Mouse (Mus musculus) intestine, postnatal 0 days (tissue): ENCODE measurements at regions not wholly inside any gene's neighbourhood (a gene's known extent, or its start where the extent isn't known, plus 50 kb on each side); places are given as distances from the start of the nearest gene placed in this dataset.

Experiments
- ATAC-seq: fragments of 200-750 bp; cut with Nextera tagmentation; 2 replicates; pipeline ENCODE4 v1.8.0; 2017; ENCODE audit warnings: mild to moderate bottlenecking, moderate TSS enrichment, moderate library complexity
- H3K27ac ChIP-seq: fragments of 300-500 bp; sonication (generic); 2 replicates; pipeline ENCODE4 v1.5.1; 2014; ENCODE audit warnings: mild to moderate bottlenecking, low read depth, low read length, moderate library complexity
- H3K27me3 ChIP-seq: fragments of 300-500 bp; sonication (generic); replicated peaks from 2 replicates; pipeline ENCODE4 v1.6.1; 2014; ENCODE audit warnings: low read length, mixed read lengths; ENCODE audit not compliant: control insufficient read depth, insufficient read depth
- H3K36me3 ChIP-seq: fragments of 300-500 bp; sonication (generic); 2 replicates; pipeline ENCODE4 v1.6.1; 2014; ENCODE audit warnings: mild to moderate bottlenecking, moderate library complexity; ENCODE audit not compliant: control insufficient read depth, insufficient read depth
- H3K4me1 ChIP-seq: fragments of 300-500 bp; sonication (generic); replicated peaks from 2 replicates; pipeline ENCODE4 v1.6.1; 2014; ENCODE audit warnings: antibody characterized with exemption, low read length, mixed read lengths; ENCODE audit not compliant: control insufficient read depth, insufficient read depth
- H3K4me2 ChIP-seq: fragments of 300-500 bp; sonication (generic); replicated peaks from 2 replicates; pipeline ENCODE4 v1.6.1; 2014; ENCODE audit warnings: low read depth, mild to moderate bottlenecking, moderate library complexity
- H3K4me3 ChIP-seq: fragments of 300-500 bp; sonication (generic); 2 replicates; pipeline ENCODE4 v1.5.1; 2014; ENCODE audit warnings: low read depth, low read length
- H3K9ac ChIP-seq: fragments of 300-500 bp; sonication (generic); 2 replicates; pipeline ENCODE4 v1.6.1; 2014; ENCODE audit warnings: mild to moderate bottlenecking, low read depth, low read length
- H3K9me3 ChIP-seq: fragments of 300-500 bp; sonication (generic); 2 replicates; pipeline ENCODE4 v1.6.1; 2016; ENCODE audit warnings: mixed run types; ENCODE audit not compliant: control insufficient read depth
- CTCF ChIP-seq: sonication (generic); IDR thresholded peaks from 2 replicates; pipeline ENCODE4 v1.5.1; 2016; ENCODE audit warnings: low read depth, mild to moderate bottlenecking, control low read depth, antibody characterized with exemption, moderate library complexity
- WGBS: fragments of 180-500 bp; shearing (Covaris S2); extraction: QIAGEN DNeasy Blood & Tissue Kit; methylation state at CpG from one replicate; pipeline ENCODE4 v1.1.7; 2014; 5-methylcytosine and 5-hydroxymethylcytosine counted together

DNA sequence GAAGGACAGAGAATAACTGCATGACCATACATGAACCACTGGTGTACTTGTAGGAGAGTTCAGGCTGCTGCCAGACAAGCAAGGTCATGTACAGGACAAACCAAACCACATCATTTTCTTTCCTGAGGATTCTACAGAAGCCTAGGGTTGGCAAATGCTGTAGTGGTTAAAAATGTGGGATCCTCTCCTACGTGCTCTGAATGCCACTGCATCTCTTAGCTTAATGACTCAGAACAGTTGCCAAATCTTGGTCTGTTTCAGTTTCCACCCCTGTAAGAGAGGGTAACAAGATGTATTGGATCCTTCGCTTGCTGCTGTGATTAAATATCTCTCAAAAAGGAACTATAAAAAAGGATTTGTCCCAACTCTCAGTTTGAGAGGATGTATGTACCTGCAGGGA lies 938.1 kb downstream of the 4930444P10Rik start:
- no peak overlapping the region for H3K4me2 ChIP-seq
- H3K27me3 ChIP-seq = no peaks in the 10 kb centered on the region
- no peaks in the 10 kb centered on the region for H3K36me3 ChIP-seq
- H3K27ac ChIP-seq = no peak overlapping the region
- H3K9ac ChIP-seq = no peak overlapping the region
- 82% methylated on average over 2 of the region's 2 CpGs for WGBS
- H3K4me3 ChIP-seq = no peak overlapping the region
- no peak for ATAC-seq
- H3K4me1 ChIP-seq = no peaks in the 10 kb centered on the region
- no peaks in the 10 kb centered on the region for H3K9me3 ChIP-seq
- no peak for TF ChIP-seq CTCF

GRCm38 (mm10) chr1:15153952-15154351 lies 939.2 kb downstream of the 4930444P10Rik start:
- Histone ChIP-seq H3K4me1 (no peaks in the 10 kb centered on the region), H3K4me3 (no peak overlapping the region), H3K27ac (no peak overlapping the region), H3K9ac (no peak overlapping the region), H3K9me3 (no peaks in the 10 kb centered on the region), H3K4me2 (no peak overlapping the region), H3K27me3 (no peaks in the 10 kb centered on the region), H3K36me3 (no peaks in the 10 kb centered on the region)
- TF ChIP-seq CTCF = no peak
- WGBS = 95% methylated on average over 2 of the region's 2 CpGs
- ATAC-seq = no peak

DNA sequence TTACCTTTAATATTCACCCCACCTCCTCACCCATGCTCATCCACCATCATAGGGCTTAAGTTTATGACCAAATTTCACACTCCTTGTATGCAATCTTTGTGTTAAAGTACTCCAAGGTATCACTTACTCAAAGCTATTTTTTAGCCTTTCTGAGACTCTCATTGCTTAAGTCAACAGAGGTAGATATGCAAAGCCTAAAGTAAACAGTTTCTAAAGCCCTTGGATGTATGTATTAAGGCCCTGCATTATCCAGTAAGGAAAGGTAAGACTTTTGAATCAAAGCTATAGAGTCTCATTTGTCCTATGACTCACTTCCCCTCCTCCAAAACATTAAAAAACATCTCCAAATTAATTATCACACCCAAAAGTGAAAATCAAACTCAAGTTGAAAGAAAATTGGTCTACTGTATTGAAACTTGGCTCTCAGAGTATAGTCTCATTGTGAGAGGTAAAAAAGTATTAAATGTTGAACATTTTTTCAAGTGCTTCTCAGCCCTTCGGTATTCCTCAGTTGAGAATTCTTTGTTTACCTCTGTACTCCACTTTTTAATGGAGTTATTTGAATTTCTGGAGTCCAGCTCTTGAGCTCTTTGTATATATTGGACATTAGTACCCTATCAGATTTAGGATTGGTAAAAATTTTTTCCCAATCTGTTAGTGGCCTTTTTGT lies 949.1 kb downstream of the 4930444P10Rik start:
- Histone ChIP-seq H3K4me2 (no peak overlapping the region), H3K9me3 (no peaks in the 10 kb centered on the region), H3K27ac (no peak overlapping the region), H3K9ac (no peak overlapping the region), H3K4me1 (no peaks in the 10 kb centered on the region), H3K36me3 (no peaks in the 10 kb centered on the region), H3K27me3 (no peaks in the 10 kb centered on the region), H3K4me3 (no peak overlapping the region)
- ATAC-seq = no peak
- no peak for TF ChIP-seq CTCF
- 57% methylated on average over 1 of the region's 1 CpGs for WGBS

GRCm38 (mm10) chr1:15118462-15118861 lies 974.7 kb downstream of the 4930444P10Rik start:
- no peak for ATAC-seq

GRCm38 (mm10) chr1:15111420-15111819 lies 981.7 kb downstream of the 4930444P10Rik start:
- H3K36me3 ChIP-seq = no peaks in the 10 kb centered on the region
- TF ChIP-seq CTCF = peak; percentile 20; the same call in 1 of the 2 replicates
- 80% methylated on average over 2 of the region's 2 CpGs for WGBS
- no peak overlapping the region for H3K27ac ChIP-seq
- no peaks in the 10 kb centered on the region for H3K27me3 ChIP-seq
- no peaks in the 10 kb centered on the region for H3K9me3 ChIP-seq
- ATAC-seq = no peak
- H3K4me2 ChIP-seq = no peak overlapping the region
- no peaks in the 10 kb centered on the region for H3K4me1 ChIP-seq
- H3K4me3 ChIP-seq = no peak overlapping the region
- H3K9ac ChIP-seq = no peak overlapping the region

More at GRCm38 (mm10) chr1:15118462-15118861, 974.7 kb downstream of the 4930444P10Rik start:
- no peaks in the 10 kb centered on the region for H3K4me1 ChIP-seq
- no peak overlapping the region for H3K4me2 ChIP-seq
- H3K9ac ChIP-seq = no peak overlapping the region
- WGBS = 32% methylated on average over 3 of the region's 3 CpGs
- H3K27me3 ChIP-seq = no peaks in the 10 kb centered on the region
- no peak overlapping the region for H3K27ac ChIP-seq
- H3K9me3 ChIP-seq = no peaks in the 10 kb centered on the region
- TF ChIP-seq CTCF = no peak
- H3K36me3 ChIP-seq = no peaks in the 10 kb centered on the region
- no peak overlapping the region for H3K4me3 ChIP-seq

- ATAC-seq = no peak
- TF ChIP-seq CTCF = no peak
- no peaks in the 10 kb centered on the region for H3K4me1 ChIP-seq
- H3K4me3 ChIP-seq = no peak overlapping the region
- no peak overlapping the region for H3K27ac ChIP-seq
- H3K9me3 ChIP-seq = no peaks in the 10 kb centered on the region
- 89% methylated on average over 1 of the region's 1 CpGs for WGBS
- no peak overlapping the region for H3K9ac ChIP-seq
- no peak overlapping the region for H3K4me2 ChIP-seq
- no peaks in the 10 kb centered on the region for H3K27me3 ChIP-seq
- no peaks in the 10 kb centered on the region for H3K36me3 ChIP-seq
These were observed 1022.8 kb downstream of the 4930444P10Rik start for GRCm38 (mm10) chr1:15070331-15070730.
